Mouse (Mus musculus): ENCODE data around the gene Atp2b4.

DNA sequence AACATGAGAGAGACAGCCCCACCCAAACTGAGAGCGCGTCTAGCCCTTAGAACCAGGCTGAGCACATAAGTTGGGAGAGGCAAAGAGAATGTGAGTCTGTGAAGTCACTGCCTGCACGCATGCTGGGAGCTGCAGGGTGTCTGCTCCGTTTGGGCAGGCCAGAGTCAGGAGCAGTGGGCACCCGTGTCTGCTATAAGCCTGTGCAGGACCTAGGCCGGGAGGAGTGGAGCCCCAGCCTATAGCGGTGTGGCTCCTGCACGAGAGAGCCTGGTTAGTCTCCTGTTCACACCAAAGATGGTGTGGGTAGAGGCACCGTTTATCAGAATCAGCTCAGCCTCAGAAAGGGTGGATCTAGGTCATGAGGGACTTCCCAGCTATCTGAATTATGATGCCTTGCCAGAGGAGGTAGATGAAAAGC, 55.8 kb downstream of the Atp2b4 start:
- TF ChIP-seq POLR2A (IDR thresholded peaks at IDR 0.05; ENCODE audit: low read depth, low read length) (no peak), CTCF (conservative IDR thresholded peaks at IDR 0.05; ENCODE audit: insufficient read depth, insufficient read length, low read depth, low read length) (no peak)

All from kidney, adult 2 months (tissue).